Mouse (Mus musculus): ENCODE measurements around the gene Grap2. TPM values are rescaled to one million over a fixed set of nuclear protein-coding genes. Genes with fewer than 3 reads are reported as not detected.
A peak's percentile ranks its signal among the peaks of the same experiment; 100 is the strongest.

The Grap2 gene
- polyA plus RNA-seq, 1 experiment from 2014 or later: 0.66 TPM

- 86% methylated on average over 13 of the region's 13 CpGs for WGBS
- Histone ChIP-seq H3K36me3 (ENCODE audit: control insufficient read depth, insufficient read depth, low read length) (no peaks in the 10 kb centered on the region), H3K9ac (replicated peaks; ENCODE audit: low read length) (no peak overlapping the region), H3K27ac (replicated peaks; ENCODE audit: low read depth, low read length) (no peak overlapping the region), H3K4me1 (ENCODE audit: control insufficient read depth, insufficient read depth, low read length) (no peaks in the 10 kb centered on the region), H3K4me3 (replicated peaks; ENCODE audit: low read depth, low read length) (no peak overlapping the region), H3K4me2 (ENCODE audit: low read length) (no peak overlapping the region), H3K9me3 (ENCODE audit: control insufficient read depth, low read length) (no peaks in the 10 kb centered on the region), H3K27me3 (ENCODE audit: control insufficient read depth, insufficient read depth, low read length) (no peaks in the 10 kb centered on the region)
- DNase-seq (no peak), ATAC-seq (ENCODE audit: low FRiP score, low TSS enrichment) (no peak)
These were observed 60.0 kb downstream of the Grap2 start for GRCm38 (mm10) chr15:80632280-80632893.

GRCm38 (mm10) chr15:80634391-80635193, 62.2 kb downstream of the Grap2 start:
- WGBS: 59% methylated on average over 11 of the region's 11 CpGs
- Histone ChIP-seq H3K4me1 (ENCODE audit: control insufficient read depth, insufficient read depth, low read length) (no peaks in the 10 kb centered on the region), H3K4me3 (replicated peaks; ENCODE audit: low read depth, low read length) (no peak overlapping the region), H3K9me3 (ENCODE audit: control insufficient read depth, low read length) (no peaks in the 10 kb centered on the region), H3K27ac (replicated peaks; ENCODE audit: low read depth, low read length) (no peak overlapping the region), H3K27me3 (ENCODE audit: control insufficient read depth, insufficient read depth, low read length) (no peaks in the 10 kb centered on the region), H3K36me3 (ENCODE audit: control insufficient read depth, insufficient read depth, low read length) (no peaks in the 10 kb centered on the region), H3K9ac (replicated peaks; ENCODE audit: low read length) (no peak overlapping the region), H3K4me2 (ENCODE audit: low read length) (no peak overlapping the region)
- ATAC-seq (ENCODE audit: low FRiP score, low TSS enrichment) (no peak), DNase-seq (peak; percentile 65)

DNA sequence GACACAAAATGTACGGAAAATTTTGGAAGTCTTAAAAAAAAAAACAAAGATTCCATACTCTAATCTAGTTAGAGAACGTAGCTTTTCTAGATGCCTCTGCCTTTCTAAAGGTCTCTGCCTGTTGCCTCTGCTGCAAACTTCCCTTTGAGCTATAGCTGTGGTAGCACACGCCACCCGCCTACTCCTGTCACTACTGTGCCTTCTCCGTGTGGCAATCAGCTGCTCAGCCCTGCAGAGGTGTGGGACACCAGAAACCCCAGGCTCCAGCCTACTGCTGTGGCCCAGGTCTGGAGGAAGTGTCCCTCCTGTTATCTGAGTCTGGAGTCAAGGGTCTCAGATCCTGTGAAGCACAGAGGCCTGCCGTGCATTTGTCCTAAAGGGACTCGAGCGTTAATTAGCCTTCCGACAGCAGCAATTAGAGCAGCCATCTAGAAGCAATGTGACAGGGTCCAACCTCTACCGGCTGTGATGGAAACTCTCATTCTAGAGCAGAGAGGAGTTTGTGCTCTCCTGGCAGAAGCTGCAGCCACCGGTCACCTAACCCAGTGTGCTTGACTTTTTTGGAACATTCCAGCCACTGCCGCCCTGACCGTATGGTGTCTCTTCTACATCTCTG, 64.5 kb downstream of the Grap2 start:
- Histone ChIP-seq H3K27ac (replicated peaks; ENCODE audit: low read depth, low read length) (no peak overlapping the region), H3K9me3 (ENCODE audit: control insufficient read depth, low read length) (no peaks in the 10 kb centered on the region), H3K36me3 (ENCODE audit: control insufficient read depth, insufficient read depth, low read length) (no peaks in the 10 kb centered on the region), H3K27me3 (ENCODE audit: control insufficient read depth, insufficient read depth, low read length) (no peaks in the 10 kb centered on the region), H3K9ac (replicated peaks; ENCODE audit: low read length) (no peak overlapping the region), H3K4me1 (ENCODE audit: control insufficient read depth, insufficient read depth, low read length) (no peaks in the 10 kb centered on the region), H3K4me2 (ENCODE audit: low read length) (no peak overlapping the region), H3K4me3 (replicated peaks; ENCODE audit: low read depth, low read length) (no peak overlapping the region)
- ATAC-seq (ENCODE audit: low FRiP score, low TSS enrichment) (no peak), DNase-seq (no peak)
- WGBS: 70% methylated on average over 13 of the region's 13 CpGs

DNA sequence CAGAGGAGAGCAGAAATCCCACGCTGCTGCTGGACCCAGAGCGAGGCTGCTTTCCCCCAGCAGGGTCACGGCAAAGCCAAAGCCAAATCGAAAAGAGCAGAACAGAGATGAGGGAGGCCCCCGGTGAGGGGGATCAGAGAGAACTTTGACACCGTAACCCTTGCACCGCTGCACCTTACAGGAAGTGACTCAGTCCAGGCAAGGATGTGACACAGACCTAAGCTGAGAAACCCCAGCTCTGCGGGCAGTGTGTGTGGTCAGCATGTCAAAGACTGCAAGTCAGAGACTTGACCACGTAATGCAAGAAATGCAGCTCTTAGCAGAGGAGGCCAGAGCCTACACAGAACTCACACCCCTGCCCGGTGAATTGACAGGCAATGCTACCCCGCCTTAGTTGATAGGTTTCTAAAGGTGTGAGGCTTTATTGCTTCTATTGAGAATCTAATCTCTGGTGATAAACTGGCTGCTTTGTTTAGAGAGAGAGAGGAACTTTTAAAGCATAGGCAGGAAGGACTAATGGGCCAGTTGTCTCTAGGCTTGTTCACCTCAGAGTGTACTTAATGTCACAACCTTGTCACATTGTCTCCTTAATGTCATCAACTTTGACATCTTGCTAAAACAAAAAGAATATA, 66.8 kb downstream of the Grap2 start:
- Histone ChIP-seq H3K36me3 (ENCODE audit: control insufficient read depth, insufficient read depth, low read length) (no peaks in the 10 kb centered on the region), H3K4me3 (replicated peaks; ENCODE audit: low read depth, low read length) (no peak overlapping the region), H3K9me3 (ENCODE audit: control insufficient read depth, low read length) (no peaks in the 10 kb centered on the region), H3K9ac (replicated peaks; ENCODE audit: low read length) (no peak overlapping the region), H3K27me3 (ENCODE audit: control insufficient read depth, insufficient read depth, low read length) (no peaks in the 10 kb centered on the region), H3K27ac (replicated peaks; ENCODE audit: low read depth, low read length) (no peak overlapping the region), H3K4me2 (ENCODE audit: low read length) (no peak overlapping the region), H3K4me1 (ENCODE audit: control insufficient read depth, insufficient read depth, low read length) (no peaks in the 10 kb centered on the region)
- DNase-seq (no peak), ATAC-seq (ENCODE audit: low FRiP score, low TSS enrichment) (no peak)
- 62% methylated on average over 11 of the region's 11 CpGs for WGBS

- WGBS: 94% methylated on average over 3 of the region's 3 CpGs
- Histone ChIP-seq H3K27ac (replicated peaks; ENCODE audit: low read depth, low read length) (no peak overlapping the region), H3K4me3 (replicated peaks; ENCODE audit: low read depth, low read length) (no peak overlapping the region), H3K36me3 (ENCODE audit: control insufficient read depth, insufficient read depth, low read length) (no peaks in the 10 kb centered on the region), H3K4me1 (ENCODE audit: control insufficient read depth, insufficient read depth, low read length) (no peaks in the 10 kb centered on the region), H3K27me3 (ENCODE audit: control insufficient read depth, insufficient read depth, low read length) (no peaks in the 10 kb centered on the region), H3K9me3 (ENCODE audit: control insufficient read depth, low read length) (no peaks in the 10 kb centered on the region), H3K4me2 (ENCODE audit: low read length) (no peak overlapping the region), H3K9ac (replicated peaks; ENCODE audit: low read length) (no peak overlapping the region)
- ATAC-seq (ENCODE audit: low FRiP score, low TSS enrichment) (no peak), DNase-seq (no peak)
These were observed 67.5 kb downstream of the Grap2 start for GRCm38 (mm10) chr15:80639874-80640273.

GRCm38 (mm10) chr15:80641702-80642435, 69.5 kb downstream of the Grap2 start:
- ATAC-seq (ENCODE audit: low FRiP score, low TSS enrichment): no peak
- no peak overlapping the region for H3K4me3 ChIP-seq (replicated peaks; ENCODE audit: low read depth, low read length)
- WGBS: 91% methylated on average over 2 of the region's 2 CpGs
- H3K9ac ChIP-seq (replicated peaks; ENCODE audit: low read length): no peak overlapping the region
- DNase-seq: no peak
- H3K9me3 ChIP-seq (ENCODE audit: control insufficient read depth, low read length): no peaks in the 10 kb centered on the region
- H3K4me2 ChIP-seq (ENCODE audit: low read length): no peak overlapping the region
- no peaks in the 10 kb centered on the region for H3K4me1 ChIP-seq (ENCODE audit: control insufficient read depth, insufficient read depth, low read length)
- no peaks in the 10 kb centered on the region for H3K36me3 ChIP-seq (ENCODE audit: control insufficient read depth, insufficient read depth, low read length)
- no peaks in the 10 kb centered on the region for H3K27me3 ChIP-seq (ENCODE audit: control insufficient read depth, insufficient read depth, low read length)
- no peak overlapping the region for H3K27ac ChIP-seq (replicated peaks; ENCODE audit: low read depth, low read length)

GRCm38 (mm10) chr15:80645006-80645797, 72.8 kb downstream of the Grap2 start:
- Histone ChIP-seq H3K27me3 (ENCODE audit: control insufficient read depth, insufficient read depth, low read length) (no peaks in the 10 kb centered on the region), H3K27ac (replicated peaks; ENCODE audit: low read depth, low read length) (no peak overlapping the region), H3K36me3 (ENCODE audit: control insufficient read depth, insufficient read depth, low read length) (no peaks in the 10 kb centered on the region), H3K9ac (replicated peaks; ENCODE audit: low read length) (no peak overlapping the region), H3K4me3 (replicated peaks; ENCODE audit: low read depth, low read length) (no peak overlapping the region), H3K4me1 (ENCODE audit: control insufficient read depth, insufficient read depth, low read length) (no peaks in the 10 kb centered on the region), H3K4me2 (ENCODE audit: low read length) (no peak overlapping the region), H3K9me3 (ENCODE audit: control insufficient read depth, low read length) (no peaks in the 10 kb centered on the region)
- no peak for ATAC-seq (ENCODE audit: low FRiP score, low TSS enrichment)
- no peak for DNase-seq
- 85% methylated on average over 17 of the region's 17 CpGs for WGBS

All from midbrain, embryonic 14.5 days (tissue).